Mouse (Mus musculus) layer of hippocampus, adult 9-11 months (tissue): Measurements from ENCODE around the gene Kif3b.
"Not testable (repeated sequence)": the region's sequence is repeated elsewhere in the genome, so short reads cannot be mapped to it uniquely, and the experiment has no call there.

ENCODE experiments used
- DNase-seq: peaks from one replicate; pipeline ENCODE4 v3.0.0; 2022

The Kif3b gene

GRCm38 (mm10) chr2:153346221-153347182 lies 55.3 kb downstream of the Kif3b start:
- DNase-seq, result peak; percentile 45

DNA sequence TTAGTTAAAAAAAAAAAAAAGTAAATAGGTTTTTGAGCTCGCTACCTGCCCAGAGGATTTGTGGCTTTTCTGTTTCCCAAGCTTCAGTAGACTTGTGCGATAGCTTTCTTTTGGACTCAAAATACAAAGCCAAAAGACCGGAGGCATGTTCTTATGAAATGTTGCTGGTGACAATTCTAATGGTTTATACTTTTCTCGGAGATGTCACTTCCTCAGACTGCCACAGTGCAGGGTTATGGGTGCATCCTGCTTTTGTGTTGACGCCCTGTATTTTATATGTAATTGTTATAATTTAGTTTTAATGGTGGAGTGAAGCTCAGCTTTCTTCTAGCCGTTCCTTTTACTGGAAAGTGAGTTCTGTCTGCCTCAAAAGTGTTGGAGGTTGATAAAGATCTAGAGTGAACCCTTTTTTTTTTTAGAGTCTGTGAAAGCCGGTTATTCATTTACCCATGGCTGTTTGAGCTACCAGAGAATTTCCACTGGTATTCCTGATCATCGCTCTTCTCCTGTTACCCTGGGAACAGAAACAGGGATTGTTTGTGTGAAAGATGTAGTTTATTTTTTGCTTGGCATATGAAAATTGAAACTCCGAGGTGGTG lies 56.1 kb downstream of the Kif3b start:
- DNase-seq, result no peak

- DNase-seq, result no peak
Observed at GRCm38 (mm10) chr2:153348100-153348831, 57.1 kb downstream of the Kif3b start.

- no peak for DNase-seq
Observed at GRCm38 (mm10) chr2:153350552-153351181, 59.5 kb downstream of the Kif3b start.

DNA sequence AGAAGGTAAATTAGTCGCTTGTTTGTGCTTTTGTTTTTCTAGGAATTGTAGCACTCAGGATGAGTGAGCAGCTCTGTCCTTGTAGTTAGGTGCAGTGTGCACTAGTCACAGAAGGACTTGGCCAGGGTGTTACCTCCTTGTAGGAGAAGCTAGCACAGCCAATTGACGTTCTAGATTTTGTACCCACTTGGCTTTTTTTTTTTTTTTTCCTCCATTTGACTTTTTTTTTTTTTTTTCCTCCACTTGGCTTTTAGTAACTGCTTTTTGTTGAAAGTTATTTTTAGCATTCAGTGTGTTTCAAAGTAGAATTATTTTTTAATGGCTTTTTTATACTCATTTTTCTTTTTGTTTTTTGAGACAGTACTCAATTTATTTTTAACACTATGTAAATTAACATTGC lies 63.4 kb downstream of the Kif3b start:
- DNase-seq, result no peak

- no peak for DNase-seq
Observed at GRCm38 (mm10) chr2:153356784-153357183, 65.6 kb downstream of the Kif3b start.

DNA sequence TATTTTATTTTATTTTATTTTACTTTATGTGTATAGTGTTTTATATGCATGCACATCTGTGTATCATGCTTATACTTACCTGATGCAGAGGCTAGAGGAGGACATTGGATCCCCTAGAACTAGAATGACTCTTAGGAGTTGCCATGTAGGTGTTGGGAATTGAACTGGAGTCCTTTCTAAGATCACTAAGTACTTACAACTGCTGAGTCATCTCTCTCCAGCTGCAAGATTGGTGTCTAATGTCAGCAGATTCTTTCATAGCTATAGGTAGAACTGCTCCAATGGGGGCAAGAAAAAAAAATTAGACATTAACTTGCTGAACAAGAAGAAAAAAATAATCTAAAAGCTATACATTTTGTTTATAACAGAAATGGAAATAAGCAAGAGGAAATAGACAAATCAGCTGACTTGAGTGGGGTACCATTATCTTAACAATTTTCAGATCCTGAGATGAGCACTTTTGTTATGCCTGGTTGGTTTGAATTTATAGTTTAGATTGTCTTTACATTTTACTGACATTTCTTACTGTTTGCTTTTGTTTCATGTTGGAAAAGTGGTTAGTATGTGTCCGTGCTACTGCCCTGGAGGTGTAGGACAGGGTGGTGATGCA lies 70.0 kb downstream of the Kif3b start:
- no peak for DNase-seq

GRCm38 (mm10) chr2:153364531-153364930 lies 73.3 kb downstream of the Kif3b start:
- not testable (repeated sequence) for DNase-seq

GRCm38 (mm10) chr2:153370871-153371270 lies 79.7 kb downstream of the Kif3b start:
- no peak for DNase-seq

DNA sequence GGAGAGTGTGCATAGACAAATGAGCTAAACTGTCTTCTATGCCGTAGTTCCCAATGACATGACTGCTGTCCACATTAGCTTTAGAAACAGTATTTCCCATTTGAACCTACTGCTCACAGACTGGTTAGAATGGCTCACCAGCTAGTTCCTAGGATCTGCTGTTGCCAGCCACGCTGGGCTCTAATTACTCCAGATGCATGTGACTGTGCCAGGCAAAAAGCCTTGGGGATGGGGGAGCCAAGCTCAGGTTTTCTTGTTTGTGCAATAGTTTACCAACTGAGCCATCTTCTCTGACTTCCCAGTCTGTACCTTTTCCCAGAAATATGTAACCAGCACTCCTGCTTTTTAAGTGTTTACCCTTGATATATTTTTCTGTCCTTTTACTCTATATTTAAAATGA lies 84.2 kb downstream of the Kif3b start:
- DNase-seq, result no peak

DNA sequence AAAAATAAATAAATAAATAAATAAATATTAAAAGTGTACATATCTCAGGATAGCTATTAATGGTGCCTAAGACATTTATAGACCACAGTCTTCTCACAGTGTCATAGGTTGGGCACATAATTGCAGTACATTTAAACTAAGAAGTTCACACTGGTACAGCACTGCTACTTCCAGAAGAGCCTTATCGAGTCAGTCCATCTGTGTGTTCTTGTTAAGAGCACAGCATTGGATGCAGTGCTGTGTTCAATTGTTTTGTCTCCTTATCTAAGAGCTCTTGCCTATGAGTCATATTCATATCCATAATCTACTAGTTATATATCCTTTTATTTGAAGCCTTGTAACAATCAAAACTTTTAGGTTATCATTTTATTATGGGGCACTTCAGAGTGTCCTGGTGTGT lies 89.3 kb downstream of the Kif3b start:
- no peak for DNase-seq
